Mouse (Mus musculus) cerebellum, postnatal 25 days (tissue): Measurements from ENCODE around the gene Cox4i1.
"Not testable (repeated sequence)": the region's sequence is repeated elsewhere in the genome, so short reads cannot be mapped to it uniquely, and the experiment has no call there.

ENCODE experiments used
- DNase-seq, 2 experiments: peaks; one replicate each; pipeline ENCODE4 v3.0.0; 2021; ENCODE audit warnings: mixed read lengths in 2 of 2

The Cox4i1 gene

DNA sequence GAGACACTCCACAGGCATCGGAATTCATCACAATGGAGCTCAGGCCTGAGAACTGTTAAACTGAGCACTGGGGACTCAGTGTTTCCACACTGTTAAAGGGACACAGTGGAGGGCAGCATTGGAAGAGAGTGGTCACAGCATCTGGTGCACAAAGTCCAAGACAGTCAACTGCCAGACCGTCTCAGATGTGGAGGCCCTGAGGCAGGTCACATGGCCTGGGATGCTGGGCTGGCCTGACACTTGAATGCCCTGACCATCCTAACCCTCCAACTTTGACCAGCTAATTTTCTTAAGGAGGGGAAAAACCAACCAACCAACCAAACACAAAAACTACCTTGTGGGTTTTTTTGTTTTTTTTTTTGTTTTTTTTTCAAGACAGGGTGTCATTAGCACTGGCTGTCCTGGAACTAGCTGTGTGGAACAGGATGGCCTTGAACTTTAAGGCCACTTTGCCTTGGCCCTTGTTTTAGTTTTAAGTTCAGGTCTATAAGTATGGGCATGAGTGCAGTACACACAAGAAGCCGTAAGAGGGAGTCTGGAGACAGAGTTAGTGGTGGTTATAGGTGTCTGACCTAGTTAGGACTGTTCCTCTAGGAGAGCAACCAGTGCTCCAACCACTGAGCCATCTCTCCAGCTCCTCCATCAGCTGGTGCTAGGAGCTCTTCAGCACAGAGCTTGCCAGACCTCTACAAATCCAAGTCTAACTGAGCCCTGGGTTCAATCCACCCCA lies 2.1 kb upstream of the Cox4i1 start:
- peak in 1 of 2 experiments; percentile 36 for DNase-seq

- DNase-seq, result no peak
Measured at GRCm38 (mm10) chr8:120666807-120667470, 1.1 kb upstream of the Cox4i1 start.

GRCm38 (mm10) chr8:120668374-120668905 lies 418 bp downstream of the Cox4i1 start, which contains the start of gene Emc8:
Gene Emc8, minus strand, starts transcription at chr8:120668573.
- DNase-seq, result no peak

DNA sequence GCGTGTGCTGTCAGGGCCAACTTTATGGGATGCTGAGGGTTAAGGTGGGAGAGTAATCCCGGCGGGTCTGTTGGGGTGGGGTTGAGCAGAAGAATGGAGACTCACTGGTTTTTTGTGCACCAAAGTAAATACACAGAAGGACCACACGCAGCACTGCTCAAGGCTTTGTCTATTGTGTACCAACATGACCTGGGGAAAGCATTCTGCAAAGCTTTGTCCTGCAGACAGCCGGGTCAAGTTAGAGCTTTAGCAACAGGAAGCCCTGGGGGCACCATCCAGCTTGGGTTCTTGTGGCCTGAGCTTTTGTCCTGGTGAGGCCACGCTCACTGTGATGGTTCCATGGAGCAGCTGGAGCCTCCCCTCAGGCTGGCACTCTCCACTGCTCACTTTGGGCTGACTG lies 3.8 kb downstream of the Cox4i1 start:
- no peak for DNase-seq

DNA sequence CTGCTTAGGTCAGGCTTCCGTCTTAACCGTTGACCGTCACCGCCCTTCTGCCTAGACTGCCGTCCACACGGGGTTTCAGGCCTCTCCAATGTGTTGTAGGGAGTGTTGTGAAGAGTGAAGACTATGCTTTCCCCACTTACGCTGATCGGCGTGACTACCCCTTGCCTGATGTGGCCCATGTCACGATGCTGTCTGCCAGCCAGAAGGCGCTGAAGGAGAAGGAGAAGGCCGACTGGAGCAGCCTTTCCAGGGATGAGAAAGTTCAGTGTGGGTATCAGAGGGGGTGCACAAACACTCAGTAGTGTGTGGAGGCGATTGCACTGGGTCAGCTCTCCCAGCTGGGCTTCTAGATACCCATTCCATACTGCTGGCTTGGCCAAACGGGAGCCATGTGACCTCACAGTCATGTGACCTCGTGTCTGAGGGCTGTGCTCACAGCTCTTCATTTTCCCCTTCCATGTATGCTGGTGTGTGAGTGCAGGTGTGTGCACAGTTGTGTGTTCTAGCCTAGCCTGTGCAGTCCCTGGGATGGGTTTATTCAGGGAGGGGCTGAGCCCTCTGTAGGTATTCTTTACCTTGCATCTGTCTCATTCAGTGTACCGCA lies 4.7 kb downstream of the Cox4i1 start:
- DNase-seq, result no peak

DNA sequence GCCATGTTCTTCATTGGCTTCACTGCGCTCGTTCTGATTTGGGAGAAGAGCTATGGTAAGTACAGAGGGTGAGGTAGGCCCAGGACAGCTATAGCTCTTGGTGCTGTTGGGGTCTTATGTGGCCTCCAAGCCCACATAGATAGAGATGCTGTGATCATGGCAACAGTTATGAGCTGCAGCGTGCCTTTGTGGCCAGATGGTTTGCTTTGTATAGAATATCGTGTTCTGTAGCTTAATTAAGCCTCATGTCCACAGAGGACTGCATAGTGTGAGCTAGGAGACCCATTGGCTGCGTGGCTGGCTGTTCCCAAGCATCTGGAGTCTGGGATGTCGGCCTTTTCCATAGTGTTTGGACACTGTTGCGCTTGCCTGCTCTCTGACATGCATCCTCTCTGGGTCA lies 5.3 kb downstream of the Cox4i1 start:
- no peak for DNase-seq

DNA sequence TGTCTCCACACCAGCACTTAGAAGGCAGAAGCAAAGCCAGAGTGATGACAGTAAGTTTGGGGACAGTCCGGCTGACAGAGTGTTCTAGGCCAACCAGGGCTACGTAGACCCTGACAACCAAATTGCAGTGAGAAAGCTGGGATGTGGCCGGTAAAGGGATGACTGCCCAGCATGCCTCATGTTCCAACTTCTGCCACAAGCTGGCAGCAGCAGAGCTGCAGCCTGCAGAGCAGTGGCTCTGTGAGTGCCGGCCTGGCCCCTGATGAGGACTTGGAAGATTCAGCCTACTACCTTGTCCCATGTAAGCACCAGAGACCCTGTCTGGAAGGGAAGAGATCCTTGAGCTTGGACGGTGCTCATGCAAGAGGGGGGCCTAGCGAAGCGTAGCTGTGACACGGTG lies 7.7 kb downstream of the Cox4i1 start:
- no peak for DNase-seq

DNA sequence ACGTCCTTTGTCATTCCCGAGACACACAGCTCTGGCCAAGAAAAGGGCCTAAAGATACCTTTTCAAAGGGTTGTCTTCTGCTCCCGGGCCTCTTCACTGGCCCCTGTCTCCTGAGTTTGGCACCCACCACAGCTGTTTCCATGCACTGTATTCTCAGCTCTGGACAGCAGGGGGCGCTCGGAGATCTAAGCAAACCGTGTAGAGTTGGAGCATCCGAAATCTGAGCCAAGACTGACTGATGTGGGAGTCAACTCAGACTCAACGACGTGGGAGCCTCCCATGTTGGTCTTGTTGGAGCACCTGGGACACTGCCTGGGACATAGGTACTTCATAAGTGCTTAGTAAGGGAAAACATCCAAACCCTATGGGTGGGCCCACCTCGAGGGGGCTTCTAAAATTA lies 10.4 kb downstream of the Cox4i1 start:
- peak; percentile 85 to 89 for DNase-seq

DNA sequence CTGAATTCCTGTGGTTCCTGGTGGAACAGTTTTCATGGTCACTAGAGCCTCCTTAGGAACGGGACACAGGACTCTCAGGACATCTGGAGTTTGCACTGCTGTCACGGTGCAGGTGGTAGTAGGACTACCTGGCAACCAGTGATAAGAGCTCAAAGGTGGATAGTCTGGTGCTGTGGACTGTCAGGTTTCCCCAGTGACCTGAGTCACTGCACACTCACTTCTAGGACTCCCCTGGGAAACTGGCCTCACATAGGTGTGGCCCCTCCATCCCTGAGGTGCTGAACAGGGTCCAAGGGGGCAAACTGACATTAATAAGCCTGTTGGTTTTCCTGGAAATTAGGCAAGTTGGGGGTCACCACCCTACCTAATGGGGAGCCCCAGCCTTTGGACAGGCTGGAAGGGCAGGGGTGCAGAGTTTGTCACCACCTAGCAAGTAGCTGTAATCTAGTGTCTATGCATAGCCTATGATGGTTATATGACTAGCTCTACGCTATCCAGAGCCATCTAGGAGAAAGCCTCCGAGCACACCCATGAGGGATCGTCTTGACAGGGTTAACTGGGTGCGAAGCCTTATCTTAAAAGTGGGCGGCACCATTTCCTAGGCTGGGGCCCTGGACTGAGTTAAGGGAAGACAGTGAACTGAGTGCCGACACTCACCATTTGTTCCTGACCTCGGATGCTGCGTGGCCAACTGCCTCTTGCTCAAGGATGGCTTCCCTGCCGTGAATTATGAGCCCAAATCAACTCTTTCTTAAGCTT lies 11.8 kb downstream of the Cox4i1 start:
- DNase-seq, result no peak

DNA sequence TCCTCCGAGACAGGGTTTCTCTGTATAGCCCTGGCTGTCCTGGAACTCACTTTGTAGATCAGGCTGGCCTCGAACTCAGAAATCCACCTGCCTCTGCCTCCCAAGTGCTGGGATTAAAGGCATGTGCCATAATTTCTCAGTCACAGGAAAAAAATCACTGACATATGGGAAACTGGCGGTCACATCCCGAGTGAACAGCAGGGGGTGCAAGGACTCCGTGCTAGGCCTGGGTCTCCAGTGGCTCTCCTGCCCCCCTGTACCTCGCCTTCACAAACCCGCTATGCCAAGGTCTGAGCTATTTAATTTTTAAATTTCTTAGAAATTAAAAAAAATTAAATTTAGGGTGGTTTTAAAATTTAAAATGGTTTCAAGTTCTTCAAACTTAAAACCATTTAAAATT lies 12.4 kb downstream of the Cox4i1 start:
- DNase-seq, result not testable (repeated sequence)

- peak in 1 of 2 experiments; percentile 52 for DNase-seq
Measured at GRCm38 (mm10) chr8:120681113-120681512, 13.1 kb downstream of the Cox4i1 start.

DNA sequence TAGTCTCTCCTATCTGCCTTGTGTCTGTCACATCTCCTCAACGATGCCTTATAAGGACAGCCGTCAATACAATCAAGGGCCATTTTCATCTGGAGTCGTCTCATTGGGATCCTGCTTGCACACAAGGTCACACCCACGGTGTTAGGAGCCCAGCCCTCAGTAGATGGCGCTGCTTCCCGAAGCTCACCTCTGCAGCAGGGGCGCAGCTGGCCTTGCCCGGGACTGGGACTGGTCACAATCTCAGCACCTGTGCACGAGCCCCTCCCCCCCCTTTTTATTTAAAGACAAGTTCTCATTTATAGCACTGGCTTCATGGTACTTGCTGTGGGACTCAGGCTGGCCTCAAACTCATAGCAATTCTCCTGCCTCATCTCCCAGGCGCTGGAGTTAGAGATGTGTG lies 15.6 kb downstream of the Cox4i1 start:
- peak; percentile 63 to 76 for DNase-seq

GRCm38 (mm10) chr8:120684082-120684481 lies 16.1 kb downstream of the Cox4i1 start:
- no peak for DNase-seq

GRCm38 (mm10) chr8:120685097-120685496 lies 17.1 kb downstream of the Cox4i1 start:
- no peak for DNase-seq

GRCm38 (mm10) chr8:120685591-120685990 lies 17.6 kb downstream of the Cox4i1 start:
- DNase-seq, result no peak

GRCm38 (mm10) chr8:120686051-120686450 lies 18.0 kb downstream of the Cox4i1 start:
- no peak for DNase-seq

GRCm38 (mm10) chr8:120686576-120686975 lies 18.6 kb downstream of the Cox4i1 start:
- no peak for DNase-seq

DNA sequence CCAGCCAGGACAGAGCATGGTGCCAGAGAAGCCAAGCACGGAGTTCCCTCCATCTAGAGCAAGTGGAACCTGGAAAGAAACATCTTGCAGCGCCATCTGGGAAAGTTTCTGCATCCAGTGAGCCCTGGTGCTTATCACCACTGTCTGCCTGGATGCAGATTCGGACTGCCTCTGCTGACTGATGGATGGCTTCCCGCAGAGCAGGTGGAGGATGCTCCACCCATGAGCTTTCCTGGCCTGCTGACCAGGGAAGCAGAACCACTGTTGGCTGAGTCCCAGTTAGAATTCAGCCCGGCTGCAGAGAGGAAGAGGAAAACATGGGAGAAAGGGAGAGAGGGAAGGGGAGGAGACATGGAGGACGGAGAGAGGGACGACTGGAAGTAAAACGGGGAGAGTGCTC lies 19.8 kb downstream of the Cox4i1 start:
- no peak for DNase-seq

- DNase-seq, result no peak
Measured at GRCm38 (mm10) chr8:120688511-120688910, 20.5 kb downstream of the Cox4i1 start.

DNA sequence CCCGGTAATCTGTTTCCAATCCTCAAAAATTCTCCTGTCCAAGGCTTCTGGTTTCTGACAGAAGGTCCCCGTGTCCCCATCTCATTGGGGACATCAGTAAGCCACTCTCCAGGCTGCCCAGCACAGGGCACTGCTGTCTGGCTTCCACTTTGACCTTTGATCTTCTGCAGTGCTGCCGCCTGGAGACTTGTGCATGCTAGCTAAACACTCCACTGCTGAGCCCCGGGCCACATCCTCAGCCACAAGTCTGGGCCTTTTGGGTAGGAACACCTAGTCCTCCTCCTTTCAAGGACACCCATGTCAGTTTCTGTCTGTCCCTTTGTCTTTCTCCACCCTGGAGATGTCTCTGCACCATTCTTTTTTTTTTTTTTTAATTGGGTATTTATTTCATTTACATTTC lies 24.9 kb downstream of the Cox4i1 start:
- DNase-seq, result no peak

DNA sequence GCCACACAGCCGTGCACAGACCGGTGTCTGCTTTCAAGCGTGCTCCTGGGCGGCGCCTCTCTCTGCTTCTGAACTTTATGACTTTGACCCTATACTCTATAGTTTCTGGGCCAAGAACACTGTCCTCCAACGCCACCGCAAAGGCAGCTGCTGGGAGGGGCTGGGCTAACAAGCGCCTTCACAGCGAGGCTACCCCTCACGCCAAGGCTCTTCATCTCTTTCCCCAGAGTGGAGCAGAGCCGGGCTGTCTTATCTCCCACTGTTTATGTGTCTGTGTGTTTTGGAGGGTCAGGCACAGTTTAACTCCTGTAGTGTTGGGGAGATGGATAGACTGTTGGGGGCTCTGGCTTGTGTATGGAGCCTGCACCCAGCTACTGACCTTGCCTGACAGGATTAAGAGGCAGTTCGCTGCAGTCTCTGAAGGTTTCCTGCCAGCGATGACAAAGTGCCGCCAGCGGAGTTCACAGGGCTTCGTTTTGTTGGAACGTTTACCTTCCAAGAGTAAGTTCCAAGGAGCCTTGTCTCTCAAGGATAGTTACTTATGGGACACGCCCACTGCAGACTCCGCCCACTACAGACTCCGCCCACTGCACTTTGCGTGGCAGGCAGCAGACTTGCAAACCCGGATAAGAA lies 26.0 kb downstream of the Cox4i1 start:
- DNase-seq, result no peak

DNA sequence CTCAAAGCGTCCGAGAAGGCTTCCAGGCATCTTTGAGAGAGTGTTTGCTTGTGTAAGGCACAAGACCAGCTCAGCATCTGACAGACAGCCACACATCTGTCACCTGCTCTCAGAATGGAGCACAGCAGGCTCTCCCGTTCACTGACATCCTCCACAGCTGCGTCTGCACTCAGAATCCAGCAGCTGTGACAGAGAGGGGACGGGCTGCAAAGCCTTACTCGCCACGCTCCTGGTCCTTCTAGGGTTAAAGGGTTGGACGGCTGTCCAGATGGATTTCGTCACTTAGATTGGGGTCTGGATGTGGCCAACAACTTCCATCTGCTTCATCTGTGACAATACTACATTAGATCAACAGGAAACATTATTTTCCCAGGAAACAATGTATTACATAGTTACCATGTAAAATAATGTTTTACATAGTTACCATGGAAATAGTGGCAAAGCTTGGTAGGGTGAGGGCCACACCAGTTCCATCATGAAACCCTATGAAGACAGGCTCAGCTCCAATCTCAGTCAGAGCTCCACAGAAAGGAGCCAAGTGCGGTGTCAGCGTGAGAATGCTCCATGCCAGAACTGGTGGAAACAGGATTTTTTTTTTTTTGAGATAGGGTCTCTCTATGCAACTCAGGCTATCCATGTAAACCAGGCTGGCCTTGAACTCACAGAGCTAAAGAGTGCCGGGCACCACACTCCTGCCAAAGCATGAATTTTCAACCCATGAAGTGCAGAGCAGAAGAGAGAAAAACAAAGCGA lies 28.6 kb downstream of the Cox4i1 start:
- DNase-seq, result no peak
